Mouse (Mus musculus) E14TG2a.4 (cell line): Measurements from ENCODE around the gene Zkscan17.

Experiments
- H3K27me3 ChIP-seq: 2 replicates; pipeline ENCODE4 v1.6.1; 2014; ENCODE audit warnings: low read length, control low read depth; ENCODE audit not compliant: insufficient read depth
- H3K36me3 ChIP-seq: 2 replicates; pipeline ENCODE4 v1.6.1; 2014; ENCODE audit warnings: low read length, control low read depth; ENCODE audit not compliant: insufficient read depth
- H3K4me1 ChIP-seq: replicated peaks from 2 replicates; pipeline ENCODE4 v1.6.1; 2014; ENCODE audit warnings: low read depth, low read length, control low read depth
- H3K4me3 ChIP-seq: replicated peaks from 2 replicates; pipeline ENCODE4 v1.5.1; 2014; ENCODE audit warnings: mild to moderate bottlenecking, low read length
- H3K9me3 ChIP-seq: 2 replicates; pipeline ENCODE4 v1.6.1; 2014; ENCODE audit warnings: low read length, control low read depth
- CTCF ChIP-seq: conservative IDR thresholded peaks from 2 replicates; pipeline ENCODE4 v1.5.1; 2014; ENCODE audit warnings: low read length
- NANOG ChIP-seq: IDR thresholded peaks from 2 replicates; pipeline ENCODE4 v1.6.1; 2014; ENCODE audit warnings: borderline replicate concordance, low read length, mixed read lengths
- POU5F1 ChIP-seq: IDR thresholded peaks from 2 replicates; pipeline ENCODE4 v1.6.1; 2014; ENCODE audit warnings: low read length, borderline replicate concordance

Zkscan17 gene

GRCm38 (mm10) chr11:59544005-59544404 is 17.5 kb upstream of the Zkscan17 start:
- Histone ChIP-seq H3K9me3 (peaks cover 3% of the 10 kb centered on the region; the same call in 1 of the 2 replicates), H3K4me1 (peaks cover 8% of the 10 kb centered on the region), H3K4me3 (no peak overlapping the region), H3K27me3 (peaks cover 16% of the 10 kb centered on the region), H3K36me3 (no peaks in the 10 kb centered on the region)
- no peak for TF ChIP-seq POU5F1
- TF ChIP-seq CTCF = no peak
- no peak for TF ChIP-seq NANOG

GRCm38 (mm10) chr11:59543376-59543775 is 16.8 kb upstream of the Zkscan17 start:
- Histone ChIP-seq H3K4me3 (no peak overlapping the region), H3K36me3 (no peaks in the 10 kb centered on the region), H3K9me3 (peaks cover 4% of the 10 kb centered on the region; the same call in 1 of the 2 replicates), H3K27me3 (peaks cover 10% of the 10 kb centered on the region), H3K4me1 (peaks cover 11% of the 10 kb centered on the region)
- TF ChIP-seq POU5F1 (no peak), NANOG (no peak), CTCF (no peak)

- TF ChIP-seq POU5F1 (no peak), NANOG (no peak)
- Histone ChIP-seq H3K9me3 (peaks cover 4% of the 10 kb centered on the region; the same call in 1 of the 2 replicates), H3K4me3 (no peak overlapping the region), H3K36me3 (no peaks in the 10 kb centered on the region), H3K4me1 (peaks cover 21% of the 10 kb centered on the region), H3K27me3 (peaks cover 3% of the 10 kb centered on the region; the same call in 1 of the 2 replicates)
Observed at GRCm38 (mm10) chr11:59542442-59542841, 15.9 kb upstream of the Zkscan17 start.

- TF ChIP-seq POU5F1 (no peak), CTCF (no peak), NANOG (no peak)
Observed at GRCm38 (mm10) chr11:59541324-59541723, 14.8 kb upstream of the Zkscan17 start, which contains the start of gene Nlrp3. TSS of gene Nlrp3 (plus strand) at chr11:59541568.

GRCm38 (mm10) chr11:59540123-59540522 is 13.6 kb upstream of the Zkscan17 start:
- Histone ChIP-seq H3K27me3 (peaks cover 3% of the 10 kb centered on the region; the same call in 1 of the 2 replicates), H3K36me3 (no peaks in the 10 kb centered on the region), H3K4me1 (peaks cover 26% of the 10 kb centered on the region), H3K4me3 (no peak overlapping the region), H3K9me3 (peaks cover 4% of the 10 kb centered on the region; the same call in 1 of the 2 replicates)
- TF ChIP-seq CTCF (no peak), NANOG (no peak), POU5F1 (no peak)

More at GRCm38 (mm10) chr11:59541324-59541723, 14.8 kb upstream of the Zkscan17 start, which contains the start of gene Nlrp3:
- peaks cover 22% of the 10 kb centered on the region for H3K4me1 ChIP-seq
- H3K9me3 ChIP-seq = peaks cover 4% of the 10 kb centered on the region; the same call in 1 of the 2 replicates
- peaks cover 3% of the 10 kb centered on the region; the same call in 1 of the 2 replicates for H3K27me3 ChIP-seq
- no peak within 1 kb of the TSS for H3K4me3 ChIP-seq
- H3K36me3 ChIP-seq = no peaks in the 10 kb centered on the region

GRCm38 (mm10) chr11:59538387-59538786 is 11.8 kb upstream of the Zkscan17 start:
- Histone ChIP-seq H3K36me3 (no peaks in the 10 kb centered on the region), H3K4me3 (no peak overlapping the region), H3K4me1 (peaks cover 35% of the 10 kb centered on the region), H3K9me3 (peaks cover 9% of the 10 kb centered on the region; the same call in 1 of the 2 replicates), H3K27me3 (peaks cover 3% of the 10 kb centered on the region; the same call in 1 of the 2 replicates)
- TF ChIP-seq POU5F1 (no peak), CTCF (peak; percentile 40)

- Histone ChIP-seq H3K4me1 (peaks cover 42% of the 10 kb centered on the region), H3K27me3 (peaks cover 3% of the 10 kb centered on the region; the same call in 1 of the 2 replicates), H3K4me3 (no peak overlapping the region), H3K36me3 (no peaks in the 10 kb centered on the region), H3K9me3 (peaks cover 9% of the 10 kb centered on the region; the same call in 1 of the 2 replicates)
- TF ChIP-seq POU5F1 (no peak), CTCF (peak; percentile 84)
Observed at GRCm38 (mm10) chr11:59537218-59538130, 10.9 kb upstream of the Zkscan17 start.

GRCm38 (mm10) chr11:59531562-59531961 is 5.0 kb upstream of the Zkscan17 start:
- H3K4me1 ChIP-seq = peaks cover 52% of the 10 kb centered on the region
- no peak for TF ChIP-seq CTCF
- TF ChIP-seq POU5F1 = no peak
- TF ChIP-seq NANOG = no peak
- H3K36me3 ChIP-seq = no peaks in the 10 kb centered on the region
- H3K9me3 ChIP-seq = 0 out of 2 replicates have a peak, but pooled peaks cover 5% of the 10 kb centered on the region
- H3K27me3 ChIP-seq = no peaks in the 10 kb centered on the region; the same call in 1 of the 2 replicates
- H3K4me3 ChIP-seq = no peak overlapping the region
